Comparison of ENCODE assay signal across 23 mouse cellular contexts in the genomic region with DNA sequence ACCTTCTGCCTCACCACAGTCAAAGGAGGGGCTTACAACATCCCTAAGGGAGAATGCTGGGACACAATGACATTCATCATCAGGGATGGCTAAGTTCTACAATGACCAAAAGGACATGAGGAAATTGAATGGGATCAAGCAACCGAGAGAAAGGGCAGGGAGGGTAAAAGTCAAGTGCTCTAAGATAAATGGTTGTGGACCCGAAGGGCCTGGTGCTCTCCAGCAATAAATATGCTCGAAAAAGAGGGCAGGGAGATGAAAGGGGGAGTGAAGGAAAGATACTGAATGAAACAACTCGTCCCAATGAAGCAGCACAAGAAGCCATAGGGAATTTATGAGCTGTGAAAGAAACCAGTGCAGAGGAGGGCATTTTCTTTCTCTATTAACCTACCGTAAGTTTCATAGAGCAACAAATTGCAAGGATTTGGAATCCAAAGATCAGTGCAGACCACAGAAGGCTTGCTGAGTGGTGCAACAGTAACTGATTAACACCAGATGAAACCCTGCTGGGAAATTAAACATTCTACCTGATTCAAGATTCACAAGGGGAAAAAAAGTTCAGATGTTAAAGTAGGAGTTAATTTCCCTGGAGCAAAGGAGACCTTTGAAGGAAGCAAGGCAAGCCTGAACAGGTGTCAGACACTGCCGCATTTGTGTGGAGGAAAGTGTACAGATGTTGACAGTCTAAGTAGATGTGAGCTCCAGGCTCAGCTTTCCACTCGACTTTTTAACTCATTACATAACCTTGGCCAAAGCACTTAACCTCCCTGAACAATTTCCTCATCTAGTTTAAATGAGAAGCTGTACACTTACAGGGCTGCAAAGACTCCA.
DNase-seq lines count a peak whose midpoint lies in the region; ATAC-seq and TF ChIP-seq lines count a peak whose summit lies in the region.
"Had no signal": no experiment of that assay in that cellular context is flagged by ENCODE, and none has a peak within 500 bp of the region (broad histone marks: within the 10 kb centered on the region; RNA-seq: fewer than 3 reads in every experiment).

No protein-coding gene starts in this region.

- no peaks in the 10 kb centered on the region for H3K27me3 ChIP-seq in kidney, adult 2 months (replicated peaks; ENCODE audit: control insufficient read depth, insufficient read depth, low read length)
- peaks cover 7% of the 10 kb centered on the region; the same call in 1 of the 2 replicates for H3K27me3 ChIP-seq in limb, embryonic 12.5 days
- H3K27me3 ChIP-seq in forebrain, embryonic 11.5 days (ENCODE audit: control insufficient read depth, insufficient read depth, low read length) = no peaks in the 10 kb centered on the region
- H3K27me3 ChIP-seq in midbrain, embryonic 16.5 days (ENCODE audit: control insufficient read depth, insufficient read depth, low read depth, low read length) = no peaks in the 10 kb centered on the region
- H3K27me3 ChIP-seq: heart, embryonic 15.5 days; hindbrain, embryonic 15.5 days; limb, embryonic 15.5 days; megakaryocyte, embryonic 14.5 days had no signal

- H3K9ac ChIP-seq in limb, embryonic 12.5 days (replicated peaks) = no peak overlapping the region
- no peak overlapping the region for H3K9ac ChIP-seq in forebrain, embryonic 11.5 days (ENCODE audit: low read length)
- H3K9ac ChIP-seq in midbrain, embryonic 16.5 days (ENCODE audit: low read depth, low read length) = no peak overlapping the region
- H3K9ac ChIP-seq: heart, embryonic 15.5 days; hindbrain, embryonic 15.5 days; limb, embryonic 15.5 days had no signal

- no peak overlapping the region for H3K4me2 ChIP-seq in limb, embryonic 12.5 days
- H3K4me2 ChIP-seq in forebrain, embryonic 11.5 days (ENCODE audit: low read depth, low read length, severe bottlenecking) = no peak overlapping the region
- H3K4me2 ChIP-seq in midbrain, embryonic 16.5 days (ENCODE audit: low read length) = no peak overlapping the region
- H3K4me2 ChIP-seq: heart, embryonic 15.5 days; hindbrain, embryonic 15.5 days; limb, embryonic 15.5 days had no signal

- 25% methylated on average over 7 of the region's 7 CpGs for WGBS in kidney, adult 2 months
- WGBS in limb, embryonic 12.5 days = 5% methylated on average over 7 of the region's 7 CpGs
- 55% methylated on average over 7 of the region's 7 CpGs for WGBS in forebrain, embryonic 11.5 days
- WGBS in midbrain, embryonic 16.5 days = 50% methylated on average over 7 of the region's 7 CpGs

- TF ChIP-seq CTCF in kidney, adult 2 months (conservative IDR thresholded peaks at IDR 0.05; ENCODE audit: insufficient read depth, insufficient read length, low read depth, low read length) = no peak

- H3K36me3 ChIP-seq in kidney, adult 2 months (ENCODE audit: control insufficient read depth, insufficient read depth, low read length) = no peaks in the 10 kb centered on the region
- no peaks in the 10 kb centered on the region for H3K36me3 ChIP-seq in limb, embryonic 12.5 days
- no peaks in the 10 kb centered on the region for H3K36me3 ChIP-seq in forebrain, embryonic 11.5 days (ENCODE audit: control insufficient read depth, insufficient read depth, low read length)
- H3K36me3 ChIP-seq in midbrain, embryonic 16.5 days (ENCODE audit: control insufficient read depth, insufficient read depth, low read length) = no peaks in the 10 kb centered on the region; the same call in 1 of the 2 replicates
- H3K36me3 ChIP-seq: forebrain, embryonic 10.5 days; heart, embryonic 15.5 days; hindbrain, embryonic 15.5 days; limb, embryonic 15.5 days had no signal

- TF ChIP-seq POLR2A in kidney, adult 2 months (IDR thresholded peaks at IDR 0.05; ENCODE audit: low read depth, low read length) = no peak

- peak; percentile 59 for ATAC-seq in limb, embryonic 12.5 days (ENCODE audit: insufficient number of reproducible peaks, insufficient read depth, low FRiP score, low TSS enrichment, low read depth)
- no peak for ATAC-seq in forebrain, embryonic 11.5 days (replicated peaks; ENCODE audit: low FRiP score)
- no peak for ATAC-seq in midbrain, embryonic 16.5 days
- ATAC-seq: intestine, postnatal 0 days; lung, postnatal 0 days had no signal

- peak; percentile 62 for DNase-seq in kidney, adult 2 months
- no peak for DNase-seq in kidney, postnatal 25 days
- peak; percentile 37 for DNase-seq in embryo, embryonic 11 days
- peak; percentile 71 for DNase-seq in kidney, adult 9 months
- no peak for DNase-seq in forebrain, embryonic 11.5 days (ENCODE audit: low spot score)
- DNase-seq in adrenal gland, adult 18-20 months (ENCODE audit: low spot score in 2 of 2) = no peak
- DNase-seq: adrenal gland, adult 2 months; B cell, adult 2 months; cerebellum, adult 8-10 months; gastrocnemius, postnatal 10 days; heart, postnatal 4 days; layer of hippocampus, adult 9-11 months; retina, postnatal 1 day had no signal

- H3K27ac ChIP-seq in kidney, adult 2 months (ENCODE audit: insufficient read depth, low read depth, low read length) = peak overlapping the region; percentile 74
- no peak overlapping the region for H3K27ac ChIP-seq in limb, embryonic 12.5 days
- no peak overlapping the region for H3K27ac ChIP-seq in forebrain, embryonic 11.5 days (ENCODE audit: low read depth, low read length)
- H3K27ac ChIP-seq in midbrain, embryonic 16.5 days (ENCODE audit: low read length) = no peak overlapping the region
- H3K27ac ChIP-seq: forebrain, embryonic 10.5 days; heart, adult 2 months; heart, embryonic 15.5 days; hindbrain, embryonic 15.5 days; limb, embryonic 15.5 days had no signal

- H3K4me3 ChIP-seq in kidney, adult 2 months (ENCODE audit: insufficient read depth, low read depth, low read length) = no peak overlapping the region
- no peak overlapping the region for H3K4me3 ChIP-seq in limb, embryonic 12.5 days (replicated peaks)
- no peak overlapping the region for H3K4me3 ChIP-seq in forebrain, embryonic 11.5 days (ENCODE audit: low read depth, low read length)
- H3K4me3 ChIP-seq in midbrain, embryonic 16.5 days (ENCODE audit: low read depth, low read length) = no peak overlapping the region
- H3K4me3 ChIP-seq: forebrain, embryonic 10.5 days; heart, adult 2 months; heart, embryonic 15.5 days; hindbrain, embryonic 15.5 days; limb, embryonic 15.5 days; megakaryocyte, embryonic 14.5 days had no signal

- H3K4me1 ChIP-seq in kidney, adult 2 months (ENCODE audit: control insufficient read depth, insufficient read depth, low read length) = peaks cover 10% of the 10 kb centered on the region; the same call in 1 of the 2 replicates
- peaks cover 13% of the 10 kb centered on the region; the same call in 1 of the 2 replicates for H3K4me1 ChIP-seq in limb, embryonic 12.5 days (replicated peaks)
- H3K4me1 ChIP-seq in forebrain, embryonic 11.5 days (replicated peaks; ENCODE audit: control insufficient read depth, insufficient read depth, low read length) = no peaks in the 10 kb centered on the region
- H3K4me1 ChIP-seq in midbrain, embryonic 16.5 days (ENCODE audit: control insufficient read depth, insufficient read depth, low read length) = no peaks in the 10 kb centered on the region
- H3K4me1 ChIP-seq: forebrain, embryonic 10.5 days; heart, embryonic 15.5 days; hindbrain, embryonic 15.5 days; limb, embryonic 15.5 days; megakaryocyte, embryonic 14.5 days had no signal

- no peaks in the 10 kb centered on the region for H3K9me3 ChIP-seq in limb, embryonic 12.5 days
- H3K9me3 ChIP-seq in forebrain, embryonic 11.5 days (ENCODE audit: control insufficient read depth, low read length) = no peaks in the 10 kb centered on the region
- no peaks in the 10 kb centered on the region for H3K9me3 ChIP-seq in midbrain, embryonic 16.5 days (replicated peaks; ENCODE audit: control insufficient read depth, low read length, poor library complexity, severe bottlenecking)
- H3K9me3 ChIP-seq: forebrain, embryonic 10.5 days; heart, embryonic 15.5 days; hindbrain, embryonic 15.5 days; limb, embryonic 15.5 days; megakaryocyte, embryonic 14.5 days had no signal

Comparison
In these comparisons a context has a peak if more than half of its experiments do, and no peak if none do; other contexts are left out.
1. DNase-seq: peak in kidney, adult 2 months (single experiment), embryo, embryonic 11 days (single experiment) and kidney, adult 9 months (single experiment); none in kidney, postnatal 25 days (0 of 2), forebrain, embryonic 11.5 days (single experiment) and adrenal gland, adult 18-20 months (0 of 2).